Mouse (Mus musculus): ENCODE measurements around the gene Adam11.

DNA sequence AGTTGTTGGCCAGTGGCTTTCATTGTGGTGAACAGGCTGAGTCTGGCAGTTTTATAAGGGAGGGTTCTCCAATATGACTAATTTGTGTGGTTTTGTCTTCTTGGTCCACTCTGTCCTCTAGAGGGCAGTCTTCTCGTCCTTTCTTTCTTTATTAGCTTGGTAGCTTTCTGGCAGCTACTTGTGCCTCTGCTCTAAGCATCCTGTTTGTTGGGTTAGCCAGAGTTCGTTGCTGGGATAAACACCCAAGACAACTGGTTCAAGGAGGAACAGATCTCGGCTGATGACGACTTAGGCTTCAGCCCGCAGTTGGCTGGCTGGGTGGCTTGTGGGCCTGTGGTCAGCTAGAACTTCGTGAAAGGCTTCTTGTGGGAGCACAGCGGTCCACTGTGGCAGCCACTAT lies 32.6 kb upstream of the Adam11 start:
- TF ChIP-seq CTCF (conservative IDR thresholded peaks at IDR 0.05; ENCODE audit: low read length) (peak; percentile 56), NANOG (IDR thresholded peaks at IDR 0.05; ENCODE audit: borderline replicate concordance, low read length) (no peak), POU5F1 (IDR thresholded peaks at IDR 0.05; ENCODE audit: borderline replicate concordance, low read length) (no peak)

Data from E14TG2a.4 (cell line).